Mouse (Mus musculus): Measurements from ENCODE around the gene Cacul1.

Cacul1 gene

GRCm38 (mm10) chr19:60529302-60529701, 51.5 kb downstream of the Cacul1 start:
- no peak for DNase-seq

- DNase-seq, result no peak
These were observed 52.2 kb downstream of the Cacul1 start for GRCm38 (mm10) chr19:60528602-60529001.

- no peak for DNase-seq
These were observed 53.9 kb downstream of the Cacul1 start for GRCm38 (mm10) chr19:60526876-60527275.

GRCm38 (mm10) chr19:60525086-60525485, 55.7 kb downstream of the Cacul1 start:
- no peak for DNase-seq

GRCm38 (mm10) chr19:60524678-60525077, 56.1 kb downstream of the Cacul1 start:
- no peak for DNase-seq

GRCm38 (mm10) chr19:60520131-60520530, 60.7 kb downstream of the Cacul1 start:
- no peak for DNase-seq

- DNase-seq, result no peak
These were observed 65.8 kb downstream of the Cacul1 start for GRCm38 (mm10) chr19:60515064-60515463.

- DNase-seq, result no peak
These were observed 67.4 kb downstream of the Cacul1 start for GRCm38 (mm10) chr19:60513431-60513830.

- peak; percentile 15 for DNase-seq
These were observed 80.6 kb downstream of the Cacul1 start for GRCm38 (mm10) chr19:60500209-60500608.

- DNase-seq, result no peak
These were observed 83.7 kb downstream of the Cacul1 start for GRCm38 (mm10) chr19:60497171-60497570.

- no peak for DNase-seq
These were observed 85.1 kb downstream of the Cacul1 start for GRCm38 (mm10) chr19:60495772-60496171.

- DNase-seq, result no peak
These were observed 91.3 kb downstream of the Cacul1 start for GRCm38 (mm10) chr19:60489566-60489965.

- no peak for DNase-seq
These were observed 95.6 kb downstream of the Cacul1 start for GRCm38 (mm10) chr19:60485261-60485660.

- DNase-seq, result no peak
These were observed 102.0 kb downstream of the Cacul1 start for GRCm38 (mm10) chr19:60478859-60479258.

- no peak for DNase-seq
These were observed 103.0 kb downstream of the Cacul1 start for GRCm38 (mm10) chr19:60477788-60478187.
